Mouse (Mus musculus) MEL (cell line): ENCODE results near the gene Ephx1.

Experiments
- CHD1 ChIP-seq: IDR thresholded peaks from 2 replicates; pipeline ENCODE4 v1.6.1; 2012; ENCODE audit warnings: low read depth, mild to moderate bottlenecking, inconsistent platforms, low read length, improper control_type of control experiment
- CHD2 ChIP-seq: IDR thresholded peaks from 2 replicates; pipeline ENCODE4 v1.6.1; 2011; ENCODE audit warnings: low read length, improper control_type of control experiment
- CTCF ChIP-seq, 3 experiments: IDR thresholded peaks in 2 of 3; conservative IDR thresholded peaks in 1 of 3; 2 replicates each; pipeline ENCODE4 v1.5.1; 2011 to 2012; ENCODE audit warnings: low read length in 3 of 3, low read depth in 2 of 3, mild to moderate bottlenecking in 2 of 3, improper control_type of control experiment in 1 of 3, inconsistent platforms in 1 of 3, mixed read lengths in 1 of 3, moderate library complexity in 1 of 3; ENCODE audit not compliant: control insufficient read depth in 1 of 3, insufficient read depth in 1 of 3, poor library complexity in 1 of 3, severe bottlenecking in 1 of 3
- ELF1 ChIP-seq: IDR thresholded peaks from 2 replicates; pipeline ENCODE4 v1.6.1; 2014; ENCODE audit warnings: low read depth, mild to moderate bottlenecking, inconsistent platforms, low read length, improper control_type of control experiment, moderate library complexity
- EP300 ChIP-seq, 2 experiments: IDR thresholded peaks; 2 replicates each; pipeline ENCODE4 v1.6.1; 2011; ENCODE audit warnings: improper control_type of control experiment in 2 of 2, low read length in 2 of 2, low read depth in 1 of 2, mild to moderate bottlenecking in 1 of 2
- MEF2A ChIP-seq: IDR thresholded peaks from 2 replicates; pipeline ENCODE4 v1.6.1; 2014; ENCODE audit warnings: low read depth, mild to moderate bottlenecking, inconsistent platforms, low read length, improper control_type of control experiment; ENCODE audit not compliant: poor library complexity, insufficient replicate concordance, severe bottlenecking; ENCODE audit errors: extremely low read depth
- POLR2A ChIP-seq, 2 experiments: IDR thresholded peaks; 2 replicates each; pipeline ENCODE4 v1.6.1; 2011 to 2012; ENCODE audit warnings: low read length in 2 of 2, mild to moderate bottlenecking in 2 of 2, control low read depth in 1 of 2, improper control_type of control experiment in 1 of 2, low read depth in 1 of 2, moderate library complexity in 1 of 2; ENCODE audit not compliant: control insufficient read depth in 1 of 2, insufficient read depth in 1 of 2, poor library complexity in 1 of 2
- TBP ChIP-seq: IDR thresholded peaks from 2 replicates; pipeline ENCODE4 v1.8.0; 2011; ENCODE audit warnings: low read depth, low read length, improper control_type of control experiment
- ZMIZ1 ChIP-seq: IDR thresholded peaks from 2 replicates; pipeline ENCODE4 v1.6.1; 2012; ENCODE audit warnings: low read depth, mild to moderate bottlenecking, inconsistent platforms, low read length, improper control_type of control experiment, moderate library complexity
- ZNF384 ChIP-seq: IDR thresholded peaks from 2 replicates; pipeline ENCODE4 v1.6.1; 2012; ENCODE audit warnings: low read depth, mild to moderate bottlenecking, inconsistent platforms, low read length, improper control_type of control experiment

- TF ChIP-seq EP300 (IDR thresholded peaks at IDR 0.05; ENCODE audit: low read depth in 1 of 2, low read length in 2 of 2) (no peak), ELF1 (no peak), CTCF (IDR thresholded peaks at IDR 0.05 in 2 of 3, conservative IDR thresholded peaks at IDR 0.05 in 1 of 3; ENCODE audit: control insufficient read depth in 1 of 3, insufficient read depth in 1 of 3, low read depth in 2 of 3, low read length in 3 of 3, poor library complexity in 1 of 3, severe bottlenecking in 1 of 3) (no peak), ZMIZ1 (no peak), TBP (no peak), ZNF384 (peak; percentile 44; the same call in 1 of the 2 replicates), CHD2 (no peak), POLR2A (IDR thresholded peaks at IDR 0.05; ENCODE audit: control insufficient read depth in 1 of 2, insufficient read depth in 1 of 2, low read depth in 1 of 2, low read length in 2 of 2, poor library complexity in 1 of 2) (no peak), CHD1 (no peak), MEF2A (no peak)
Measured at GRCm38 (mm10) chr1:180958797-180959196, 61.9 kb downstream of the Ephx1 start.
